Mouse (Mus musculus) ovary, postnatal 36 days (tissue): ENCODE measurements around the gene Acp6.
"Not testable (repeated sequence)": the region's sequence is repeated elsewhere in the genome, so short reads cannot be mapped to it uniquely, and the experiment has no call there.

Source experiments
- DNase-seq: peaks from one replicate; pipeline ENCODE4 v3.0.0; 2022; ENCODE audit warnings: low spot score, mixed read lengths

Acp6 gene

DNA sequence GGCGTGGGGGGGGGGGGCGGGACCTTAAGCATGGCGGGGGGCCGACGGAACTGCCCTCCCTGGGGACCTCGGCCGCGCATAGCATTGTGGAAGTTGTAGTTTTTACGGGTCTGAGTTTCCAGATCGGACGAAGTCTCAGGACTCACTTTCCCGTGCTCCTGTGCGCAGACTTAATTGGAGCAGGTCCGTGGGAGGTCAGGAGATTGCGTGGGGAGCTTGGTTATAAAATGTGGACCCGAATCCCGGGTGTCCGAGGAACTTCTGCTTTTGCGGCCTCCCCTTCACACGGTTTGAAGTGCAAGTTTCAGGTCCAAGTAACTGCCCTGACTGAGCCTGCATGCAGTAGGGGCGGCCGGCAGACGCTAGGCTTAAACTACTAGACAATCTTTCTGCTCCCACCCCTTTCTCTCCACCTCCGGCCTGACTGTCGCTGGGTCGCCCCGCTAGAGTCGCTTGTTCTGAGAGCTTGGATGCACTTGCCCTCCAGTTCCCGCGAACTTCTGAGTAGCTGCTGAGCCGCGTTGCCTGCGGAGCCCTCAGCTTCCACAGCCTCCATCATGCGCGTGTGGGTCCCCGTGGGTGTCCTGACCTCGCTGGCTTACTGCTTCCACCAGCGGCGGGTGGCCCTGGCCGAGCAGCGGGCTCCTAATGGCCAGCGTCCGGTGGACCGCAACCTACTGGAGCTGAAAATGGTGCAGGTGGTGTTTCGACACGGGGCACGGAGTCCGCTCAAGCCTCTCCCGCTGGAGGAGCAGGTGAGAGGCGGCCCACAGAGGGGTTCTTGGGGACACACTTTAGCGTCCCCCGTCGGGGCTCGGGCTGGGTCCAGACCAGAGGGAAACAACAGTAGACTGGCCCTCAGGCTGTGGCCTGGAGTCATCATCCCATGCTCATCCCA, at the start of gene Acp6:
Gene Acp6 (plus strand): TSS at position 167 of the 898 bp plus-strand sequence.
- DNase-seq = peak; percentile 84

DNA sequence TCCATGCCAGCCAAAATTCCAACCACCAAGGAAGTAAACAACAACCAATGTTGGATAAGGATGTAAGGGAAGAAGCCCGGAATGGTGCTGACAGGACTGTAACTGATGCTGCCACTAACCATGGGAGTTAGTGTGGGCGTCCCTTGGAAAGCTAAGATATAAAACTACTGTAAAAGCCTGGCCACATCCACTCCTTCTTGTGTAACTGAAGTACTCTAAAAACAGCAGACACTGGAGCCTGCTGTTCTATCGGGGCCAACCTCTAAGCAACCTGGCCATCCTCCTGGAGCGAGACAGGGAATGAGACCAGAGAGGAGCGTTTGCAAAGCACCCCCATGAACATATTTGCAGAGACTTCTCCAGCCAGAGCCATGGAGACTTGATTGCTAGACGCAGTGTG, 41.1 kb upstream of the Acp6 start:
- no peak for DNase-seq

DNA sequence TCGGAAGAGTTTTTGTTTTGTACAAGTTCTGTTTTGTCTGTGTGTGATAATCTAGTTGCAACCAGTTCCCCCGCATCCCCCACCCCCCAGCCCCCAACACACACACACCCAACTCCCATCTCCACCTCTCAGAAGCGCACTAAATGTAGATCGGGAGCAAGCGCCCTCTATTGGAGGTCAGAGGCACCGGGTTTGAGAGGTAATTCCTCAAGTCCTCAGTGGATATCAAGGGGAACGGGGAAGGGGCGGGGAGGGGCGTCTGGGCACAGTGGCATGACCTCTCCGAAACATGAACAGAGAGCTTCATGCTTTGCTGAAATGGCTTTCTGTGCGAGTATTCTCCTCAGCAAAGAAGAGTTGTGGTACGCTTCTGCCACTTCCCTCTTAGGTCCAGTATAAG, 40.3 kb upstream of the Acp6 start:
- no peak for DNase-seq

DNA sequence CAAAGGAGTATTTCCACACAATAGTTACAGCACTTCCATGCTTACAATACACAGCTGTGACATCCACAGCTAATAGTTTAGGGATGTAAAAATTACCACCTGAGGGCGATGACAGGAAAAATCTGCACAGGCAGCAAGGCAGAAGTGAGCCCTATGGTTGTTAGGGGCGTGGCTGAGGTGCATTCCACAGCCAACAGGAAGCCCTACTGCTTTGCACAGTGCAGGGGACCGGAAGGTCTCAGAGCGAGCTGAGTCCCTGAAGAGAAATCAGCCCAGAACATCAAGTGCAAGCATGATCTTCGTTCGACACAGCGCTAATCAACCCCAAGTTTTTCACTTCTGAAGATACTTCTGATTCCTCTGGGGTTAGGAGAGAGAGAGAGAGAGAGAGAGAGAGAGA, 34.4 kb upstream of the Acp6 start:
- DNase-seq = no peak

DNA sequence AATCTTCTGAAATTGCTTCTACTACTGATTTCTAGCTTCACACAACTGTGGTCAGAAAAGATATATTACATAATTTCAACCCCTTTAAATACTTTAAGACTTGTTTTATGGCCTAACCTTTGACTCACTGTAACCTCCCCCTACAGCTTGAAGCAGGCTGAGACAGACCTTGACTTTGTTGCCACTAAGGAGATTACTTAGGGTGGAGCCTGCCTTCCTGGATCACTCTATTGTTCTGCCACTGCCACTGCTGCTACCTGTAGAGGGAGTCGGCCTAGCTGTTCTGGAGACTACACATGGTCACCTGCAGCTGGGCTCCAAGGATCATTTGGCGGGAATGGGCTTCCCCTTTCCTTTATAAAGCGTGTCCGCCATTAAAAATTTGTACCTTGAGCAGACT, 29.2 kb upstream of the Acp6 start:
- DNase-seq = no peak

DNA sequence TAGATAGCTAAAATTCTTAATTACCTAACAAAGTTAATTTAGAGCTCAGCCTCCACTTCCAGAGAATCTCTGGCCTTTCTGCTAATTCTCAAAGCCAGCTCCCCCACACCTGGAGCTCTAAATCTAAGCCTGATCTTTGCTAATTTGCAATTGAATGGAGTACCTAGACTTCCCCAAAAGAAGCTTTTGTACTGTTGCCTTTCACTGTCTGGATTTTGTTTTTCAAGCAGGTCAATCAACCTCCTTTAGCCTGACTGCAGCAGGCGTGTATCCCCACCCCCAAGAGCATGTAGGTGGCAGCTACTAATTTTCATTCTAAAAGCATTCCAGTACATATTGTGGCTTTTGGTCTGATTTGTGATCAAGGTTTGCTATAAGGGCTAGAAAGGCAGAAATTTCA, 20.9 kb upstream of the Acp6 start:
- DNase-seq = not testable (repeated sequence)

DNA sequence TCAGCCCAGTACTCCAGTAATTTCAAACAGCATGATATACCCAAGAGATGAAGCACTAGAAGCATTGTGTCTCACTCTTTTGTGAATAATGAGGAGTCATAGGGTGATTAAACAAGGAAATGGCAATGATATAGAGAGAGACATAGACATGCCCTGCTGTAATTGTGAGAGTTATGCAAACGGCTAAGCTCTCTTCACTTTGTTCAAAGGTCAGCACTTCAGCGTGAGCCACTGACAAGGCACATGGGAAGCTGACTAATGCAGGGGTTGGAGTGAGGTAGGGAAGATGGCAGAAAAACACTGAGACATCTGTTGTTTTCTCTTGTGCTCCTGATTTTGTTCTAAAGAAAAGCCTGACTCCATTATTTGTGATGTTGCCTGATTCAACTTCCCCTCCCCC, 7.5 kb upstream of the Acp6 start:
- no peak for DNase-seq

- no peak for DNase-seq
Observed at GRCm38 (mm10) chr3:97156431-97156830, 2.1 kb upstream of the Acp6 start.

GRCm38 (mm10) chr3:97157308-97157707, 1.3 kb upstream of the Acp6 start:
- no peak for DNase-seq

GRCm38 (mm10) chr3:97157958-97158599, 498 bp upstream of the Acp6 start:
- DNase-seq = peak; percentile 71

DNA sequence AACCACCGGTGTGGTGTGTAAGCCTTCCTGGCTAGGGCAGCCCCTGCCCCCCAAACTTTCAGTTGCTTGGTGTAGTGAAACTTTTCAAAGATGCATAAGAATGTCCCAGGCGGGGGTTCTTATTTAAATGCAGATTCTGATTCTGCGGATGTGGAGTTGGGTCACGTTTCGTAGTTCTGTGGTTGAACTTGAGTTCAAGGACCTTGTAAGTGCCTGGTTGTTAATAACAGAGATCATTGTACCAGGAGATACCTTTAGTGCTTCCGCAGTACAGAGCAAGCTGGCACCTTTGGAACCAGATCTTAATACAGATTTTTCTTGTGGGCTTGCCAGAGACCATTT, 903 bp downstream of the Acp6 start:
- DNase-seq = no peak

DNA sequence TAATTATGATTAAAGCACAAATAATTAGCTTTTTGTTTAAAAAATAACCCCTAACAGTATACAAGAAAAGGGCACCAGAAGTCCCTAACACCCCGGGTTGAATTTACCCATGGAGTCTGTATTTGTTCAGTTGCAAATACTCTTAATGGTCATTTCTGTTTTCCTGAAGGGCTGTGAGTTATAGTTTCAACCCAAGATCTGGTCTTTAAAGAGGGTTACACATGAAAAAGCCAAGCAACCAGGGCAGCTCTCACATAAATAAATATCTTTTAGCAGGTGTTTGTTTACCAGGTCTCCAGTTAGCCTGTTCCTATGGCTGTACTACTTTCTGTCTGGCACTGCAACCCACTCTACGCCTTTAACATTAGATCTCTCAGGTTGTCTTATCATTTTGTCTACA, 1.4 kb downstream of the Acp6 start:
- DNase-seq = no peak

DNA sequence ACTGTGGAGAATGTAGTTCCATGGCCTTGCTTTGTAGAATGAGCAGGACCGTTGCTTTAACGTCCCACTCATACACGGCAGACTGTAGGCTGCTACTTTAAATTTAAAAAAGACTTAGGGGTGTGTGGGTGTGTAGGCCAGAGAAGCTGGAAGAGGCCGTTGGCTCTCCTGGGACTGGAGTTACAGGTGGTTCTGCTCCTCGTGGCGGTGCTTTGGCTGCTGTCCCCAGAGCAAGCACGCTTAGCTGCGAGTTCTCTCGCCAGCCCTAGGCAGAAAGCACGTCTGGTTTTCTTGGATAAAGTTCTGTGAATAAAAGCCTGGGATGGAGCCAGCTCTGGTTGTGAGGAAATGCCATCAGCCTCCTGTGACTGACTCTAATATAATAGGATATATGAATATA, 2.3 kb downstream of the Acp6 start:
- peak; percentile 31 for DNase-seq

DNA sequence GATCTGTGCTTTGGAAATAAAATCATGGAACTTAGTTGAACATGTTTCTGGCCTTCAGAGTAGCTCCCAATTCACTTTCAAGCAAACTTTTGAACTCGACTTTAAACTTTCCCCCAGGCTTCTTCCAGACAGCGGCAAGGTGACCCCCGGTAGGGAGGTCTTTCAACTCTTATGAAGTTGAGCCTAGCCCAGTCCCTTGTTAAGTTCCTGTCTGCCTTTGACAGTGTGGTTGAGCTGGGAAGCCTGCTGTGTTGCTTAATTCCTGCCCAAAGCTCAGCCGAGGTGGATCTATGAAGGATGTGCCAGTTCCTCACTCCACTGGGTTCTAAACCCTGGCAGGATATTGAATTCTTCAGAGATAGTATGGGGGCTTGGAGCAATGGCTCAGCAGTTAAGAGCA, 3.2 kb downstream of the Acp6 start:
- DNase-seq = no peak

GRCm38 (mm10) chr3:97164477-97164876, 5.9 kb downstream of the Acp6 start:
- no peak for DNase-seq

GRCm38 (mm10) chr3:97167126-97167525, 8.5 kb downstream of the Acp6 start:
- DNase-seq = no peak

GRCm38 (mm10) chr3:97171531-97171930, 13.0 kb downstream of the Acp6 start:
- DNase-seq = no peak

GRCm38 (mm10) chr3:97172231-97172630, 13.7 kb downstream of the Acp6 start:
- no peak for DNase-seq

DNA sequence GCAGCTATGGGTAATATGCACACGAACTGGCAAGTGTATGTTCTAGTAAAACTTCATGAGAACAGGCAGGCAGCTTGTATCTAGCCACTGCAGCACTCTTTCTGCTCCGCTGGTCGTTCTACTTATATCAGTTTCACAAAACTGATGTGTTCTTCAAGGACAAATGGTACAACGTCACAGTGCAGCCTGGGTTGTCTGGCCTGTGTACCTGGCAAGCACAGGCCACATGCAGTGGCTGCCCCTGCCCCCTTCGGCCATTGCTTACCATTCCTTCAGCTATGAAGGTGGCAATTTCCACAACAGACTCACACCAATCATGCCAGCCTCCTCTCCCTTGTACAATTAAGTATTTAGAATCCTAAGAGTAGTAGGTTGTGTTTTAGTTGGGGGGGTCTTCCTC, 14.1 kb downstream of the Acp6 start:
- DNase-seq = no peak

GRCm38 (mm10) chr3:97178885-97179284, 20.3 kb downstream of the Acp6 start:
- DNase-seq = no peak

DNA sequence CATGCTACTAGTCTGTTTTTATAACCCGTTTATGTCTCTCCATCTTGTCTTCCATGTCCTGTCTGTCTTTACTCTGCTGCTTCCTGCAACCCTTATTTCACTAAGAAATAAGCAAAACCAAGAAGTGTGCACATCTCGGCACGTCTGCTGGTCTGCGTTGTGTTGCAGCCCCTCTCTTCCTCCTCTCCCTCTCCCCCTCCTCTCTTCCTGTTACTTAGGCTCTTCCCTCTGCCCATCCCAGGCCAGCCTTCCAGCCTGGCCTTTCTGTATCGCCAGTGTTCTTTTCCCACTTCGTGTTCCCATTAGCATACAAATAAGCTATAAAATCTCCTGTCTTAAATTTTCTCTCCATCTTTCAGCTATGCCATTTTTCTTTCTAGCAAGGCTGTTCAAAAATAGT, 21.9 kb downstream of the Acp6 start:
- DNase-seq = no peak

DNA sequence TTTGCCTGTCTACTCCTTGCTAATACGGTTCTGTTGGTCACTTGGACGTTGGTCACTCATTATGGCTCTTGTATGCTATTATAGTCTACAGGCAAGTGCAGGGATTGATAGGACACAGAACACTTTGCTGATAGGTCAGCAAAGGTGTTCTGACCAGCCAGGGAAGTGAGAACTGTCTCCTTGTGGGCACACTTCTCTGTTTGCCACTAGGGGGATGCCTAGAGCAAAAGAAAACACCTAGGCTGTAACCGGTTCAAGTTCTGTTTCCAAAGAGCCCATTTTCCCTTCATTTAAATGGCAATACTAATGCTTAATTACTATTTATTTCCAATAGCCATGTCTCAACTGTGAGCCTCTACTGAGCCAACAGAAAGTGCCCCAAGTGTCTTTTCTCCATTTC, 25.2 kb downstream of the Acp6 start:
- DNase-seq = no peak

DNA sequence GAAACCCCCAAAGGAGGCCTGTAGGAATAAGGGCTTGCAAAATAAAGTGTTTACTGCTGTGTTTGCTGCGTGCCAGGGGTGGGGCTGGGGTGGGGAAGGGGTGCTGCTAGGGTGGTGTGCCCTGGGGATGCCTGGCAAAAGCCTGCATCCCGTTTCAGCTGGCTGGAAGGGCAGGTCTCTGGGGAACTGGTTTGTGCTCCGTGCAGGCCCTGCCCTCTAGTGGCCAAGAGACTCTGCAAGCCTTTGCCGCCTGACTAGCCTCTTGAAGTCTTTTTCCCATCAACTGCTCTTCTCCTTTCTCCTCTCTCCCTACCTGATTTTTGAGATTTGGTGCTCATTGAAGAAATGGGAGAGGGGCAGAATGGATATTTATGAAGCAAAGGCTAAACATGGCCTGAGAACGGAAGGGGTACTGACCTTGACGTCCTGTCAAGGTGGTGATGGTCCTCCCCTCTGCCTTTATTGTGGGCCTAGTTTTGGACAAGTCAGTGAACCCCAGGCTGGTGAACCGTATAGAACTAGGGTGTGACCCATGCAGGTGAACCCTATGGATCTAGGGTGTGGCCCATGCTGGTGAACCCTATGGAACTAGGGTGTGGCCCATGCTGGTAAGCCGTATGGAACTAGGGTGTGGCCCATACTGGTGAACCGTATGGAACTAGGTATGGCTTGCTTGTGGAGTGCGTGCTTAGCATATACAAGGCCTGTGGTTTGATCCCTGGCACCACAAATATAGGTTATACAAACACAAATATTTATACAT, 26.7 kb downstream of the Acp6 start:
- DNase-seq = peak; percentile 63
